Mouse (Mus musculus): ENCODE data around the gene Ppard. TPM values are rescaled to one million over a fixed set of nuclear protein-coding genes. Genes with fewer than 3 reads are reported as not detected.
"Not testable (repeated sequence)": the region's sequence is repeated elsewhere in the genome, so short reads cannot be mapped to it uniquely, and the experiment has no call there.

Gene Ppard
- polyA plus RNA-seq, 1 experiment from 2014 or later = 1.7 TPM

- Histone ChIP-seq H3K27me3 (ENCODE audit: control insufficient read depth, insufficient read depth, low read length) (no peaks in the 10 kb centered on the region), H3K9me3 (ENCODE audit: control insufficient read depth, low read length) (no peaks in the 10 kb centered on the region), H3K4me1 (ENCODE audit: control insufficient read depth, insufficient read depth, low read length) (peaks cover 18% of the 10 kb centered on the region), H3K9ac (ENCODE audit: low read length) (peak overlapping the region; percentile 99), H3K4me2 (peak overlapping the region; percentile 80), H3K27ac (ENCODE audit: low read depth, low read length) (no peak overlapping the region; the same call in 1 of the 2 replicates), H3K4me3 (ENCODE audit: low read depth, low read length) (peak overlapping the region; percentile 94), H3K36me3 (ENCODE audit: control insufficient read depth, insufficient read depth, low read length) (peaks cover 6% of the 10 kb centered on the region)
- WGBS = 10% methylated on average over 4 of the region's 4 CpGs
- DNase-seq (ENCODE audit: low spot score, missing footprints) (peak; percentile 86), ATAC-seq (ENCODE audit: low FRiP score) (no peak)
These were observed 97.2 kb downstream of the Ppard start for GRCm38 (mm10) chr17:28329503-28330231.

GRCm38 (mm10) chr17:28330232-28330546, 97.7 kb downstream of the Ppard start:
- Histone ChIP-seq H3K27me3 (ENCODE audit: control insufficient read depth, insufficient read depth, low read length) (no peaks in the 10 kb centered on the region), H3K4me2 (peak overlapping the region; percentile 80), H3K4me3 (ENCODE audit: low read depth, low read length) (peak overlapping the region; percentile 94), H3K36me3 (ENCODE audit: control insufficient read depth, insufficient read depth, low read length) (peaks cover 6% of the 10 kb centered on the region), H3K9ac (ENCODE audit: low read length) (peak overlapping the region; percentile 99), H3K4me1 (ENCODE audit: control insufficient read depth, insufficient read depth, low read length) (peaks cover 18% of the 10 kb centered on the region), H3K9me3 (ENCODE audit: control insufficient read depth, low read length) (no peaks in the 10 kb centered on the region), H3K27ac (ENCODE audit: low read depth, low read length) (no peak overlapping the region)
- 61% methylated on average over 2 of the region's 2 CpGs for WGBS
- no peak for ATAC-seq (ENCODE audit: low FRiP score)
- DNase-seq (ENCODE audit: low spot score, missing footprints) = peak; percentile 82

GRCm38 (mm10) chr17:28330590-28330989, 98.1 kb downstream of the Ppard start:
- not testable (repeated sequence) for H3K27me3 ChIP-seq (ENCODE audit: control insufficient read depth, insufficient read depth, low read length); H3K9ac ChIP-seq (ENCODE audit: low read length); H3K4me2 ChIP-seq; ATAC-seq (ENCODE audit: low FRiP score); H3K9me3 ChIP-seq (ENCODE audit: control insufficient read depth, low read length); H3K4me3 ChIP-seq (ENCODE audit: low read depth, low read length); H3K27ac ChIP-seq (ENCODE audit: low read depth, low read length); H3K36me3 ChIP-seq (ENCODE audit: control insufficient read depth, insufficient read depth, low read length)
- DNase-seq (ENCODE audit: low spot score, missing footprints) = peak; percentile 84
- WGBS = 67% methylated on average over 6 of the region's 8 CpGs
- H3K4me1 ChIP-seq (ENCODE audit: control insufficient read depth, insufficient read depth, low read length) = peaks cover 18% of the 10 kb centered on the region

- H3K9ac ChIP-seq (ENCODE audit: low read length) = no peak overlapping the region
- H3K4me3 ChIP-seq (ENCODE audit: low read depth, low read length) = no peak overlapping the region
- no peak overlapping the region for H3K27ac ChIP-seq (ENCODE audit: low read depth, low read length)
- ATAC-seq (ENCODE audit: low FRiP score) (no peak), DNase-seq (ENCODE audit: low spot score, missing footprints) (peak; percentile 86)
- peaks cover 6% of the 10 kb centered on the region for H3K36me3 ChIP-seq (ENCODE audit: control insufficient read depth, insufficient read depth, low read length)
- peaks cover 18% of the 10 kb centered on the region for H3K4me1 ChIP-seq (ENCODE audit: control insufficient read depth, insufficient read depth, low read length)
- no peak overlapping the region for H3K4me2 ChIP-seq
- WGBS = 35% methylated on average over 6 of the region's 7 CpGs
- H3K9me3 ChIP-seq (ENCODE audit: control insufficient read depth, low read length) = no peaks in the 10 kb centered on the region
- no peaks in the 10 kb centered on the region for H3K27me3 ChIP-seq (ENCODE audit: control insufficient read depth, insufficient read depth, low read length)
These were observed 99.0 kb downstream of the Ppard start for GRCm38 (mm10) chr17:28331241-28332112.

GRCm38 (mm10) chr17:28332113-28332914, 99.8 kb downstream of the Ppard start:
- Histone ChIP-seq H3K4me3 (ENCODE audit: low read depth, low read length) (no peak overlapping the region), H3K27me3 (ENCODE audit: control insufficient read depth, insufficient read depth, low read length) (no peaks in the 10 kb centered on the region), H3K27ac (ENCODE audit: low read depth, low read length) (no peak overlapping the region), H3K36me3 (ENCODE audit: control insufficient read depth, insufficient read depth, low read length) (peaks cover 6% of the 10 kb centered on the region), H3K4me1 (ENCODE audit: control insufficient read depth, insufficient read depth, low read length) (peaks cover 18% of the 10 kb centered on the region), H3K4me2 (no peak overlapping the region), H3K9ac (ENCODE audit: low read length) (no peak overlapping the region), H3K9me3 (ENCODE audit: control insufficient read depth, low read length) (no peaks in the 10 kb centered on the region)
- ATAC-seq (ENCODE audit: low FRiP score) (no peak), DNase-seq (ENCODE audit: low spot score, missing footprints) (no peak)
- WGBS = 48% methylated on average over 13 of the region's 13 CpGs

- Histone ChIP-seq H3K9me3 (ENCODE audit: control insufficient read depth, low read length) (no peaks in the 10 kb centered on the region), H3K27ac (ENCODE audit: low read depth, low read length) (no peak overlapping the region), H3K4me3 (ENCODE audit: low read depth, low read length) (no peak overlapping the region), H3K9ac (ENCODE audit: low read length) (0 out of 2 replicates have a peak overlapping the region, but pooled peaks have one; percentile 16), H3K4me1 (ENCODE audit: control insufficient read depth, insufficient read depth, low read length) (peaks cover 12% of the 10 kb centered on the region), H3K27me3 (ENCODE audit: control insufficient read depth, insufficient read depth, low read length) (no peaks in the 10 kb centered on the region), H3K4me2 (no peak overlapping the region), H3K36me3 (ENCODE audit: control insufficient read depth, insufficient read depth, low read length) (peaks cover 6% of the 10 kb centered on the region)
- 66% methylated on average over 31 of the region's 31 CpGs for WGBS
- ATAC-seq (ENCODE audit: low FRiP score) (no peak), DNase-seq (ENCODE audit: low spot score, missing footprints) (no peak)
These were observed 100.5 kb downstream of the Ppard start for GRCm38 (mm10) chr17:28332915-28333546.

GRCm38 (mm10) chr17:28335267-28335666, 102.8 kb downstream of the Ppard start:
- no peak for ATAC-seq (ENCODE audit: low FRiP score)
- WGBS = 84% methylated on average over 10 of the region's 10 CpGs

GRCm38 (mm10) chr17:28337547-28337946, 105.0 kb downstream of the Ppard start:
- Histone ChIP-seq H3K4me3 (ENCODE audit: low read depth, low read length) (no peak overlapping the region), H3K27ac (ENCODE audit: low read depth, low read length) (no peak overlapping the region), H3K4me2 (no peak overlapping the region), H3K9ac (ENCODE audit: low read length) (no peak overlapping the region), H3K27me3 (ENCODE audit: control insufficient read depth, insufficient read depth, low read length) (0 out of 2 replicates have a peak, but pooled peaks cover 3% of the 10 kb centered on the region), H3K4me1 (ENCODE audit: control insufficient read depth, insufficient read depth, low read length) (peaks cover 11% of the 10 kb centered on the region), H3K36me3 (ENCODE audit: control insufficient read depth, insufficient read depth, low read length) (no peaks in the 10 kb centered on the region; the same call in none of the 2 replicates), H3K9me3 (ENCODE audit: control insufficient read depth, low read length) (no peaks in the 10 kb centered on the region)
- ATAC-seq (ENCODE audit: low FRiP score) (no peak), DNase-seq (ENCODE audit: low spot score, missing footprints) (no peak)
- WGBS = 91% methylated on average over 7 of the region's 7 CpGs

More at GRCm38 (mm10) chr17:28335267-28335666, 102.8 kb downstream of the Ppard start:
- Histone ChIP-seq H3K27ac (ENCODE audit: low read depth, low read length) (no peak overlapping the region), H3K9me3 (ENCODE audit: control insufficient read depth, low read length) (no peaks in the 10 kb centered on the region), H3K4me3 (ENCODE audit: low read depth, low read length) (no peak overlapping the region), H3K36me3 (ENCODE audit: control insufficient read depth, insufficient read depth, low read length) (peaks cover 3% of the 10 kb centered on the region), H3K9ac (ENCODE audit: low read length) (no peak overlapping the region), H3K4me2 (no peak overlapping the region), H3K4me1 (ENCODE audit: control insufficient read depth, insufficient read depth, low read length) (0 out of 2 replicates have a peak, but pooled peaks cover 2% of the 10 kb centered on the region), H3K27me3 (ENCODE audit: control insufficient read depth, insufficient read depth, low read length) (no peaks in the 10 kb centered on the region)
- DNase-seq (ENCODE audit: low spot score, missing footprints) = no peak
